Mouse (Mus musculus): Measurements from ENCODE around the gene Zfp385b. TPM values are rescaled to one million over a fixed set of nuclear protein-coding genes. Genes with fewer than 3 reads are reported as not detected.

Zfp385b gene
- polyA plus RNA-seq, 1 experiment, result 3.2 TPM

DNA sequence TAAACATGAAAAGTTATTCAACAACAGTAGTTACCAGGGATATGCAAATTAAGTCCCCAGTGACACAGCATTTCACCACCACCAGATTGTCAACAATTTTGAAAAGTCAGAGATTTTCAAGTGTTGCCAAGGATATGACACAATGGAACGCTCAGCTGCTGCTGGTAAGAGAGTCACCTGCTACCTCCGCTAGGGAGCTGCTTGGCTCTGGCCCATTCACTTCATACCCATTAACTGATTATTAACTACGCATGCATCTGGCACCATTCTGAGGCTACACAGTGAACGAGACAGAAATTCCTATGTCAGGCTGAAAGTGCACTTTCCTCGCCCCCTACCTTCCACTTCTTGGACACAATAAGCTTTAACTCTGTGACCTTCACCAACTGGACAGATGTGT lies 137.7 kb downstream of the Zfp385b start:
- WGBS, result 87% methylated on average over 5 of the region's 5 CpGs
- no peak for TF ChIP-seq POLR2A (IDR thresholded peaks at IDR 0.05; ENCODE audit: borderline replicate concordance, control insufficient read depth, low read depth, low read length)
- TF ChIP-seq CTCF (IDR thresholded peaks at IDR 0.05; ENCODE audit: control insufficient read depth, insufficient read depth, low read length), result no peak
- no peaks in the 10 kb centered on the region for H3K4me1 ChIP-seq (ENCODE audit: control insufficient read depth, insufficient read depth, low read length)
- H3K4me3 ChIP-seq (replicated peaks; ENCODE audit: control insufficient read depth, low read depth, low read length), result no peak overlapping the region
- H3K27ac ChIP-seq (ENCODE audit: control insufficient read depth, insufficient read depth, low read depth, low read length, poor library complexity), result no peak overlapping the region

DNA sequence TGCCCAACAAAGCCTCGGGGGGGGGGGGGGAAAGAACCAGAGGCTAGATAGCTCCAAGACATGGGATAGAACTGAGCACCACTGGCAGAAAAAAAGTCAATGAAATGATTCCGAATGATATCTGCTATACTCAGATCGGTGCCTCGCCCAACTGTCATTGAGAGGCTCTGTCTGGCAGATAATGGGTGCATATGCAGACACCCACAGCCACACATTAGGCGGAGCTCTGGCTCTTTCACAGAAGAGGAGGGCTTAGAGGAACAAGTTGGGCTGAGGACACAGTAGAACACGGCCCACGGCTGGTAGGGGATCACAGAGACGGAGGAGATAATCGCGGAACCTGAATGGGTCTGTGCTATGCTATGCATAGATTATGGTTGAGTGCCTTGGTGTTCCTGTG lies 145.7 kb downstream of the Zfp385b start:
- WGBS, result 76% methylated on average over 10 of the region's 10 CpGs
- no peak overlapping the region for H3K27ac ChIP-seq (ENCODE audit: control insufficient read depth, insufficient read depth, low read depth, low read length, poor library complexity)
- no peak overlapping the region for H3K4me3 ChIP-seq (replicated peaks; ENCODE audit: control insufficient read depth, low read depth, low read length)
- TF ChIP-seq CTCF (IDR thresholded peaks at IDR 0.05; ENCODE audit: control insufficient read depth, insufficient read depth, low read length), result no peak
- no peak for TF ChIP-seq POLR2A (IDR thresholded peaks at IDR 0.05; ENCODE audit: borderline replicate concordance, control insufficient read depth, low read depth, low read length)
- H3K4me1 ChIP-seq (ENCODE audit: control insufficient read depth, insufficient read depth, low read length), result no peaks in the 10 kb centered on the region

DNA sequence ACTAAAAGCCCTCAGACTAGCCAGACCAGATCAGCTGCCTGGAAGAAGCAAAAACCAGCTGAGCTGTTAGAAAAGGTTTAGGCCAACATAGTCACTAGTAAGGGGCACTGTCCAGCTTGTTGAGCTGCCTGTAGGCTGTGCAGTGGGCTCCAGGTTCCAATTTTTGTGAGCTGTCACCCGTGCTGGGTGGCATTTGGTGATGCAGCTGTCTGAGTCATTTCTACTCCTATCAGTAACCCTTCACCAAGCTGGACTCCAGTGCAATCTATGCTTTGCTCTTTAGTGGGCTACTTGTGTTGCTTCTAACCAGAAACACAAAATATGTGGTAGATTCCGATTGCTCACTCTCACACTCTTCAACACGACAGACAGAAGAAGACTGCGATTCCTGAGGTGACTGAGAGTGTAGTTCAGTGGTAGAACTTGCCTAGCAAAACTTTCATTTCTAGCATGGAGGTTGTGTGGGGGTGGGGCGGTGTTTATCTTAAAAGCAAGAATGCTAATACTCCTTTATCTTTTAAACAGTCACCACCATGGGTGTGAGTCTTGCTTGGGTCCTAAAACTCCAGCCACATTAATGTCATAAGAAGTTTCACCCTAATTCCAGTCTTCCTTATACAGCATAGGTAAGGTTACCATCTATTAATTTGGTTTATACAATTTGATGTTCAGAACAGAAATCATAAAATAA lies 147.1 kb downstream of the Zfp385b start:
- Histone ChIP-seq H3K27ac (ENCODE audit: control insufficient read depth, insufficient read depth, low read depth, low read length, poor library complexity) (no peak overlapping the region), H3K4me1 (ENCODE audit: control insufficient read depth, insufficient read depth, low read length) (no peaks in the 10 kb centered on the region), H3K4me3 (replicated peaks; ENCODE audit: control insufficient read depth, low read depth, low read length) (no peak overlapping the region)
- 81% methylated on average over 5 of the region's 5 CpGs for WGBS
- TF ChIP-seq CTCF (IDR thresholded peaks at IDR 0.05; ENCODE audit: control insufficient read depth, insufficient read depth, low read length), result no peak
- TF ChIP-seq POLR2A (IDR thresholded peaks at IDR 0.05; ENCODE audit: borderline replicate concordance, control insufficient read depth, low read depth, low read length), result no peak

DNA sequence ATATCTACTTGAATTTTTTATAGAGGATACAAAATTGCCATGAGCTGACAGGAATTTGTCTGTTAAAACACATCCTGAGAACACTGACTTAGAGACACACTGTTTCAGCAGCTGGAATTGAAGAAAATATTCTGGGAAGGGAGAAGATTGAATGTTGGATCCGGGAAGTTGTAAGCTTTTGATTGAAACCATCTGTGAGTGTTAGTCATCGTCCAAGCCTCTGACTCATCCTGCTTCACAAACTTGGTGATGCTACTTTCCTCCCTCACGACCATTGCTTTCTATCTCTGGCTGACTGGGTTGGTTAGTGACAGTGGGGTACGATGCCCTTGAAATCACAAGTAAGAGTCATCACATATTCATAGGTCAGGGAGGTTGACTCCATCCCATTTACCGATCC lies 157.3 kb downstream of the Zfp385b start:
- TF ChIP-seq POLR2A (IDR thresholded peaks at IDR 0.05; ENCODE audit: borderline replicate concordance, control insufficient read depth, low read depth, low read length), result no peak
- TF ChIP-seq CTCF (IDR thresholded peaks at IDR 0.05; ENCODE audit: control insufficient read depth, insufficient read depth, low read length), result no peak
- 78% methylated on average over 5 of the region's 5 CpGs for WGBS
- no peak overlapping the region for H3K4me3 ChIP-seq (replicated peaks; ENCODE audit: control insufficient read depth, low read depth, low read length)

DNA sequence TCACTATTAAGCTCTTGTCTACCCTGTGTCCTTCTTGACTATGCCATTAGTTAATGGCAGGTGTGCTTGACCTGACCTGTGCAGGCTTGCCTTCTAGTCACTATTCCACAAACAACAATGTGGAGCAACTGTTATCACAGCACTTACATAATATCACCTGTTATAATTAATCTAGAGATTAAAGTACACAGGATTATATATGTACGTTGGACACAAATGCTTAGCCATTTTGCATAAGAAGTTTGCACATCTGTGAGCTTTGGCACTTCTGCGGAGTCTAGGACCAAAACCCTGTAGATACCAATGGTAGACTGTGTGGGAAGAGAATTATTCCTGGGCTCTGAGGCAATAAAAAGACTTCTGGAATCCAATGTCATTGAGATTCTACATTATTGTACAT lies 165.8 kb downstream of the Zfp385b start:
- Histone ChIP-seq H3K4me3 (replicated peaks; ENCODE audit: control insufficient read depth, low read depth, low read length) (no peak overlapping the region), H3K27ac (ENCODE audit: control insufficient read depth, insufficient read depth, low read depth, low read length, poor library complexity) (no peak overlapping the region), H3K4me1 (ENCODE audit: control insufficient read depth, insufficient read depth, low read length) (no peaks in the 10 kb centered on the region)
- WGBS, result 84% methylated on average over 2 of the region's 2 CpGs
- TF ChIP-seq POLR2A (IDR thresholded peaks at IDR 0.05; ENCODE audit: borderline replicate concordance, control insufficient read depth, low read depth, low read length) (no peak), CTCF (IDR thresholded peaks at IDR 0.05; ENCODE audit: control insufficient read depth, insufficient read depth, low read length) (no peak)

More for the DNA sequence above, 157.3 kb downstream of the Zfp385b start:
- H3K27ac ChIP-seq (ENCODE audit: control insufficient read depth, insufficient read depth, low read depth, low read length, poor library complexity), result no peak overlapping the region
- H3K4me1 ChIP-seq (ENCODE audit: control insufficient read depth, insufficient read depth, low read length), result no peaks in the 10 kb centered on the region

DNA sequence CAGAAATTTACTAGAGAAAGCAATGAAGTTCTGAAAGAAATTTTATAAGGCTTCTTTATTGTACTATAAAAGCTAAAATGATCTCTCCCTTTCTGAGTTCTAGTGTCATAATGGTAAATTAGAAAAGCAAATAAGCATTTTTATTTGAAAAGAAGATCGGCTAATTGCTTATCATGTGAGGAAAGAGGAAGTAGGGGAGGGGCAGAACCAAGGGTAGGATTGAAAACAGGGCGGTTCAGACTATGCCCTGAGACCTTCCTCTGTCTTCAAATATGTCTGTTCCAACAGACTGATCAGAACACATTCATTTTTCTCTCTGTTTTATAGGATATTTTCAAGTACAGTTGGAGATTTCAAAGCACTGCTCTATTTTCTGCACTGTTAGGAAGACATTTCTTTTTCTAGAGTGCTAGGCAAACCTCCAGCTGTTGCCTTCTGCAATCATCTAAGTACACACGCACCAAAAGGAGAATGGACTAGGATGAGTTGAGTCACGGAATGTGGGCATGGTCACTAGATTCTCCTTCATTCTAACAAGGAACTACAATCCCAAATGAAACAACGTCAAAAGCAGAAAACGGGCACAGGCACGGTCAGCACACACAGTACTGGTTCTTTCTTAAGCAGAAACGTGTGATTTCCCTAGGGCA lies 177.8 kb downstream of the Zfp385b start:
- TF ChIP-seq POLR2A (IDR thresholded peaks at IDR 0.05; ENCODE audit: borderline replicate concordance, control insufficient read depth, low read depth, low read length) (no peak), CTCF (IDR thresholded peaks at IDR 0.05; ENCODE audit: control insufficient read depth, insufficient read depth, low read length) (no peak)
- Histone ChIP-seq H3K4me3 (replicated peaks; ENCODE audit: control insufficient read depth, low read depth, low read length) (no peak overlapping the region), H3K27ac (ENCODE audit: control insufficient read depth, insufficient read depth, low read depth, low read length, poor library complexity) (no peak overlapping the region), H3K4me1 (ENCODE audit: control insufficient read depth, insufficient read depth, low read length) (no peaks in the 10 kb centered on the region)
- 68% methylated on average over 8 of the region's 8 CpGs for WGBS

DNA sequence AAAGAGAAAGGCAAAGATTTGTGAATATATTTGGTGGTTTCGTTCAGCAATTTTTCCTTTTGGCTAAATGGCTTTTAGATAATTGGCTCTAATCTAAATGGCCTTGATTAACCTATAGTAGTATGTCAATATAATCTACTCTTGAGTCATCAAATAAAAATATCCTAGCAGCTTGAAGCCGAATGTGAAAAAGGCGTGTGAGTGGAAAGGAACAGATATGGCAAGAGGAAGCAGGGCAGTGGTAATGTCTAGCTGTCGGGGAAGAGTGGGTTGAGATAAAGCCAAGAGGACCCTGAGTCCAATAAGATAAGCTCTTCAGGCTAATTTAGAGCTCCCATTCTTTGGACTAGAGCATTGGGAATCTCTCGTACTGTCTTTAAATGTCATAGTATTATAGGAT lies 179.4 kb downstream of the Zfp385b start:
- TF ChIP-seq POLR2A (IDR thresholded peaks at IDR 0.05; ENCODE audit: borderline replicate concordance, control insufficient read depth, low read depth, low read length) (no peak), CTCF (IDR thresholded peaks at IDR 0.05; ENCODE audit: control insufficient read depth, insufficient read depth, low read length) (no peak)
- no peaks in the 10 kb centered on the region for H3K4me1 ChIP-seq (ENCODE audit: control insufficient read depth, insufficient read depth, low read length)
- H3K4me3 ChIP-seq (replicated peaks; ENCODE audit: control insufficient read depth, low read depth, low read length), result no peak overlapping the region
- WGBS, result 77% methylated on average over 5 of the region's 5 CpGs
- no peak overlapping the region for H3K27ac ChIP-seq (ENCODE audit: control insufficient read depth, insufficient read depth, low read depth, low read length, poor library complexity)

DNA sequence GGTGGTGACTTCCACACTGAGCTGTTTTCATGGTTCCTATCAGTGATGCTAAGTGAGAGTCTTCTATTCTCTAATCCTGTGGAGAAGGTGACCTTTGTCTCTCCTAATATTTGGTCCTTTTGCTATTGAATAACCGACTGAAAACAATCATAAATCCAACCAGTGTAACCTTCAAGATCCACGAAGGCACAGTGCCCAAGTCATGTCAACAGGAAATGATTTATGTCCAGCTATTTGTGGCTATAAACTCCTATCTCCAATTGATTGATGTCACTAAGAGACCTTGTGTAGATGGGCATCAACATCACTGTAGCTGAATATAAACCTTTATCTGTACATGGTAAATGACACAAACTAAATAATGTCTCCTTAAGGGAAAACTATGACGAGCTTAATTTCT lies 187.8 kb downstream of the Zfp385b start:
- Histone ChIP-seq H3K4me1 (ENCODE audit: control insufficient read depth, insufficient read depth, low read length) (no peaks in the 10 kb centered on the region), H3K27ac (ENCODE audit: control insufficient read depth, insufficient read depth, low read depth, low read length, poor library complexity) (no peak overlapping the region), H3K4me3 (replicated peaks; ENCODE audit: control insufficient read depth, low read depth, low read length) (no peak overlapping the region)
- WGBS, result 42% methylated on average over 3 of the region's 3 CpGs
- TF ChIP-seq POLR2A (IDR thresholded peaks at IDR 0.05; ENCODE audit: borderline replicate concordance, control insufficient read depth, low read depth, low read length) (no peak), CTCF (IDR thresholded peaks at IDR 0.05; ENCODE audit: control insufficient read depth, insufficient read depth, low read length) (no peak)
